Mouse (Mus musculus) cerebellum, adult 2 months (tissue): Measurements from ENCODE around the gene Bcor.

Experiments used
- CTCF ChIP-seq: fragments of 200-500 bp; IDR thresholded peaks from 2 replicates; pipeline ENCODE4 v1.5.1; 2011; ENCODE audit warnings: low read depth, mild to moderate bottlenecking, control low read depth, low read length, moderate library complexity, borderline replicate concordance; ENCODE audit not compliant: insufficient read depth
- POLR2A ChIP-seq: fragments of 200-500 bp; IDR thresholded peaks from 2 replicates; pipeline ENCODE4 v1.6.1; 2011; ENCODE audit warnings: low read length, control low read depth, borderline replicate concordance; ENCODE audit not compliant: insufficient read depth

DNA sequence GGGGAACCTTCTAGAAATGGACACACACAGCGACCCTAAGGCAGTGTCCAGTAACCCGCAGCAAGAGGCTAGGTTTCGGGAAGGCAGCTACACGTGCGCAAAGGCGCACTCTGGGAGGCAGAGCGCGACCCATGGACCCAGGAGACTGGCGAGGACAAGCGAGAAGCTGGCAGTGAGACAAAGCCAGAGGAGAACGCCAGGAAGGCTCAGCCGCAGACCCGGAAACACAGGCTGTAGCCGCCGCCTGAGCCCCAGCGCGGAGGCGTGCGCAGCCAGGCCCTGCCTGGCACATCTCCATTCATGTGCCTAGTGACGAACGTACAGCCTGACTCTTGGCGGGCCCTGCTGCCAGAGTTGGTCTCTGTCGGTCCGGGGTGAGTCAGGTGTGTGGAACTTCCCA, 30.9 kb downstream of the Bcor start:
- TF ChIP-seq CTCF (no peak), POLR2A (no peak)
